Mouse (Mus musculus) kidney, postnatal 10 days (tissue): Measurements from ENCODE around the gene Ntf3.

Experiments
- DNase-seq: peaks from one replicate; pipeline ENCODE4 v3.0.0; 2021; ENCODE audit warnings: mixed read lengths

Ntf3 gene

DNA sequence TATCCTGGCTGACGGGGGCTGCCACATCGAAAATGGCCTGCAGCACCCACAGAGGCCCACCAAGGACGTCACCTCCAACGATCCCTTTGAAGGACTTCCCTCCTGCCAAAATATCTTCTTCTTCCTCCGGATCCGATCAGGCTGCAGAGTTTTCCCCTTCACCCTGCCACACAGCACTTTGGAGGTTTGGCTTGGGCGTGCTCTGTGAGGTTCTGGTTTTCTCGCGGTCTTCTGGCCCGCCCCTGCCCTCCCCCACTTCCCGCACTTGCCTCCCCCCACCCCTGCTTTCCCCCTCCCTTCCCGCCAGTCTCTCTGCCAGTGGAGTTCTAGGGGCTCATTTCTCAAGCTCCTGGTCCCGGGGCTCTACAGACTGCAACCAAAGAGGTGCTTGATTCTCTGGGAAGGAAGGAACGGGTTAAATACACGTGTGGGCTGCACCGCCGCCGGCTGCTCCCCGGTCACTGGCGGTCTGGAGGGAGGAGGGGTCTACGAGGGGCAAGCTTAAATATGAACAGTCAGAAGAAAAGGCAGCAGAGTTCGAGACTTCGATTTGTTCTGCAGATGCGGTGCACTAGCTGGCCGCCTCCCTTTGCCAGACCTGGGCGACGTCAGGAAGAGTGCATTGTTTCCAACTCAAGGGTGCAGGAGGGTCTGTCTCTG lies at the start of gene Ntf3:
Gene Ntf3, minus strand, starts transcription at position 363 of the 660 bp plus-strand sequence.
- DNase-seq: peak; percentile 42

DNA sequence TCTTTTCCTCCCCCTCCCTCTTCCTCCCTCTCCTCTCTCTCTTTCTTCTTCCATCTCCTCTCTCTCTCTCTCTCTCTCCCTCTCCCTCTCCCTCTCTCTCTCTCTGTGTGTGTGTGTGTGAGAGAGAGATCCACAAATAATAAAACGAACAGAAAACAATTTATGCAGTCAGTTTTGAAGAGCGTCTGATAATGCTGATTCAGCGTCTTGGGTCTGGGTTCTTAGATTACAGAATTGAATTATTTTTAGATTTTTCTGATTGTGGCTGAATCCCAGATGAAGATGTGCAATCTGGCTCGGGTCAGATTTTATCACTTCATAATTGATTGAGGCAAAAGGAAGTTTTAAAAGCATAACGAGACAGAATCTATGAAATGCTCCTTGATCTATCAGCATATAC lies 46.6 kb upstream of the Ntf3 start:
- no peak for DNase-seq

DNA sequence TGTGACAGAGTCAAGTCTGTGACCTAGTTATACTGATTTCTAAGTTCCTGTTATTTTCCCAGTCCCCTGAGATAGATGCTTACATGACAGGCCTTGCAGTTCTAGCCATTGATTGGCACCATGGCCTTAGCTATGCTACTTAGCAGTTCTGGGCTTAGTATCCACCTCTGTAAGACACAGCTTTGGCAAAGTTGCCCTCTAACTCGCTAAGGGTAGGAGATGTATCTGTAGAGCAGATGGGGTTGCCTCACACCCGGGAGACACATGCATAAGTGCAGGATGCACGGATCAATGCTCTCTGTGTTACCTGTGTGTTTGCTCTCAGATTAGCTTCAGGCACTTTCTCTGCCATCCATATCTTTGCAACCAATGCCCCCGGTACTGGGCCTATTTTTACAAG lies 36.7 kb upstream of the Ntf3 start:
- no peak for DNase-seq

DNA sequence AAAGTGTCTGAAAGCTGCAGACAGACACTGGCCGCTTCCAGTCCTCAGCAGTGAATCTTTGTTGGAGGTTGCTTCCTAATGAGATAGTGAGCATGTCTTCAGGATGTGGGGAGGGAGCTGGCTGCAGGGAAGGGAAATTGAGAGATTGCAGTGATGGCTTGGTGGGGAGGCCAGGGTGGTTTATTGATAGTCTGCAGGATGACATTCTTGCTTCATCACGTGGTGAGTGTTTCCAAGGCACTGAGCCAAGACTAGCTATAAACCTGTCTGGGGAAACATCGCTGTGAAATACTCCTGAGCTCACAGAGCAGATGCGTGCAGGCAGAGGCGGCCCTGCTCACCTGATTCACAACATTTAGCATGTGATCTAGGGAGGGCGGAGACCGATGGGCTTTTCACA lies 36.2 kb upstream of the Ntf3 start:
- peak; percentile 40 for DNase-seq

DNA sequence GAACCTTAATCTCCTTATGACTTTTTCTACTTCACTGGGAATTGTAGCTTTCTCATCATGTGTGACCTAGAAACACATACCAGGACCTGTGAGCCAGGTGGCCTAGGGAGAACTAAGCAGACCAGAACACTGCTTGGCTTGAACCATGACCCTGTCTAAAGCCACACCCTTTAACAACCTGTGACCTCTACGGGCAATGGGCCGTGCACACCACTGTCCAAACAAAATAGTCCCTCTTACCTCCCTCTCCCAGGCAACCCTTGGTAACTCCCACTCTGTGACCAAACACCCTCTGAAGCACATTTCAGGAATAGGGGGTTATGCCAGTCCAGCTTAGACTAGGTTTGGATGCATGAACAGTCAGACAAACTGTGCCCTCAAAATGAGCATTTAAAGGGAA lies 35.0 kb upstream of the Ntf3 start:
- DNase-seq: peak; percentile 23

DNA sequence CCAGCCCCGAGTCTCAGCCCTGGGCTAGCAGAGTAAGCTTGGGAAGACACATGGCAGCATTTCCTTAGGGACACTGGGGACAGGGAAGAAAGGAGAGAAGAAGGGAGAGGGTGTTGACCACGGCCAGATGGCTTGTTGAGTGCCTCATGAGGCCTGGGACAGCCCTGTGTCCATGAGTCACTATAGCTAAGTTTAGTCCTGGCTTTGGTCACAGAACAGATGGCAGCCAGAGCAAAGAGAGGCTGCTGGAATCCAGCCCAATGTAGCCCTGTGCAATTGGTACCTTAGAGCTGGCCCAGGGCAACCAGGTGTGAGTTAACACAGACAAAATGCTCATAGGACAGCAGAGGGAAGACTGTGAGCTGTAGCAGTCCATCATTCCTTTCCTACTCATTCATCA lies 33.2 kb upstream of the Ntf3 start:
- no peak for DNase-seq

DNA sequence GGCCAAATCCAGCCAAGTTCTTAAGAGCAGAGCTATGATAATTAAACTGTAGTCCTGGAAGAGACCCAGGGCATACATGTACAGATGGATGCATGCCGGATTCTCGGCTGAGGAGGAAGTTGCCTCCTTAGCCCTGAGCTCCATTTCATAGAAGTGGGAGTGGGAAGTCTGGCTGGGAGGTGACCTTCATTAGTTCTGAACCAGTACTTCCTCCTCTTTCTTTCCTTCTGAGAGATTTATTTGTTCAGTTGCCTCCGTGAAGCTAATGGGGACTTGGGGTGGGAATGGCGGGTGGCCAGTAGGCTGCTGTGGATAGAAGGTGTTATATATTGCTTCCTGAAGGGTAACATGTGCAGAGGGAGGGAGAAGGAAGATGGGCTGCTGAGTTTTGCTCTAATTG lies 28.1 kb upstream of the Ntf3 start:
- DNase-seq: peak; percentile 25

DNA sequence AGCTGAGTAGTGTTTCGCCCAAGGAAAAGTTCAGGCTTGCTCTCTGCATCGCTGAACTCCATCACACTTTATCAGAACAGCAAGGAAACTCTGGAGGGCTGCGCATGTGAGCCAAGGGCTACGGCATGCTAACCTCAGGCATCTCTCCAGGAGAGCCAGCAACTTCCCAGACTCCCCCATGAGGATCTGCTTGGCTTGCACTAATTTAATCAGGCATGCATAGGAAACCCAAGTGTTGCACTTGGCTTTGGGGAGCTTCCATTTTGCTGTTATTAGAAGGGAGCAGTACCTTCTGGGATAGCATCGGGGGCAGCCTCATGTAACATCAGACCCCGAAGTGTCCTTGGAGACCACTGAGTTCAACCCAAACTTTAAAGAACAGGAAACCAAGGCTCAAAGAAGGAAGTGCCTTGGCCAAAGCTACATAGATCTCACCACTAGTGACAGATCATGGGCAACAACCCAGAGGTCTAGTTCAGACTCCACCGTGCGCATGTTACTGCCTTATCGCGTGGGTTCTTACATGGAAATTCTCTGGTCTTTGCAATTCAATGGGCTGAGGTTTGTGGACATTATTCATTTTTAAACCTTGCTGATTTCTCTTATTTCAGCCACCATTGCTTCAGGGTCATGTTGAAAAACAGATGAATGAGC lies 23.6 kb upstream of the Ntf3 start:
- peak; percentile 61 for DNase-seq

DNA sequence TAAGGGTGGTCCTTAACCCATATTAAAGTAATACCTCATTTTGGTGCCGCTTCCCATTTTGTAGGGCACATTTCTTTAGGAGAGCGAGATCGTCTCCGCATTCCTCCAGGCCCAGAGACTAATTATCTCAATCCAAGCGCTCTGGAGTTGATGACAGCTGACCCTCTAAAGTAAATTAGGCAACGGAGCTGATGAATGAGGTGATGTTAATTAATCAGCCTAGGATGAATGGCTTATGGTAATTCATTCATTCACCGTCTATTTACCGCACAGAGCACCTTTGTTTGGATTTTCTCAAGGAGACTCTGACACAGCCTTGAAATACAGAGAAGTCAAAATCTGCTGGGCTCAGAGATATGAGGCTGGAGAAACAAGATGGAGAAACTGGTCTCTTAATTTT lies 20.7 kb upstream of the Ntf3 start:
- DNase-seq: no peak

DNA sequence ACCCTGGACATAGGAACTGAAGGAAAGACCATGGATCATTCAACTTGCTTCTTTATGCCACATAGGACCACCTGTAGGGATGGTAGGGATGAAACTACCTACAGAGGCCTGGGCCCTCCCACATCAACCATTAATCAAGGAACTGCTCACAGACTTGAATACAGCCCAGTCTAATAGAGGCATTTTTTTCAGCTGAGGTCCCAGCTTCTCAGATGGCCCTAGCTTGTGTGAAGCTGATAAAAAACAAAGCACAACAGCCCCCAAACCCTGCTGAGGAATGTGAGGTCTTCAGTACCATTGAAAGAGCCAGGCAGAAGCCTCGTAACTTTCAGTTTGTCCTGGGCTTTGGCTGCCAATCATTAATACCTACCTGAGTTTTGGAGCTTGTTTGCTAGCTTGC lies 19.4 kb upstream of the Ntf3 start:
- no peak for DNase-seq

DNA sequence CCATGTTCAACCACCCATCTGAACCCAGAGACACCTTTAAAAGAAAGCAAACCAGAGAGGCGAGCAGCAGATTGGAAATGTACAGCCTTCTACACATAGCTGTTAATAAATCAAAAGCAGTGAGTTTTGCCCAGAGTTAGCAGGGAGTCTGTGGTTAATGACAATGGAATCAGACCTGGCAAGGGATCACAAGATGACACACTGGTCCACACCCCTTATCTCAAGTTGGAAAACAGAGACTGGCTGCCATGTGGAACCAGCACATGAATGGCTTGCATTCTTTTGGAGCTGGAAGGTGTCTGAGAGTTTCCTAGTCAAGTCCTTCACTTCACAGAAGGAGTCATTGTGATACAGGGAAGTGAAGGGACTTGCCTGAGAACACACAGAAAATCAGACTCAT lies 5.4 kb upstream of the Ntf3 start:
- DNase-seq: no peak

DNA sequence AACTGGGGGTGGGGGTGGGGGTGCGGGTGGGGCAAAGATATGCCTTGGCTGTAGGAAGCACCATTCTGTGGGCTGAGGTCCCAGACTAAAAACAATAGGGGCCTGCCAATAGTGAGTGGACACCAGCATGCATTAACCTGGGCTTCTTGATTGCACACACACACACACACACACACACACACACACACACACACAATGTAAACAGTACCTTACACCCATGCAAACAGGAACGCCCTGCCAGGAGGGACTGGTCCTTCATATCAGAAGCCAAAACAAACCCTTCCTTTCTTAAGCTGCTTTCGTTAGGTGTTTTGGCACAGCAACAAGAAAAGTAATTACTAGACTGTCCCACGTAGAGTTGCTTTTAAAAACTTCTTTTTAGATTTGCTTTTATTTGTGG lies 4.1 kb upstream of the Ntf3 start:
- no peak for DNase-seq

DNA sequence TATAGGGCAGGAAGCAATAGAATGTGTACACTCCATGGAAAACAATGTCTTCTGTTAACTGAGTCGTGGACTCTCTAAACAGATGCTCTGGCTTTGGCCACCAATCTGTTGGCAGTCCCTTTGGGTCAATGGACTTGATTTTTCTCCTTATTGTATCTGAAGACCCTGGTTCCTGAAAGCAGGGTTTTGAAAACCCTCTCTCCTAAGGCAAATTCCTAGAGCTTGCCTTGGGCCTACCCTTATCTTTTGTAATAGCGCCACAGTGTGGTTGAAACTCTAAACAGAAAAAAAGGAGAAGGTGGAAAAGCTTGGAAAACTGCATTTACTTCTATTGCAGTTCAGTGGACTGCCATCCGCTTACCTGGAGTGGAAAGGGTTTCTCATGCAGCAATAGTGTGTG lies 1.0 kb upstream of the Ntf3 start:
- DNase-seq: peak; percentile 51

DNA sequence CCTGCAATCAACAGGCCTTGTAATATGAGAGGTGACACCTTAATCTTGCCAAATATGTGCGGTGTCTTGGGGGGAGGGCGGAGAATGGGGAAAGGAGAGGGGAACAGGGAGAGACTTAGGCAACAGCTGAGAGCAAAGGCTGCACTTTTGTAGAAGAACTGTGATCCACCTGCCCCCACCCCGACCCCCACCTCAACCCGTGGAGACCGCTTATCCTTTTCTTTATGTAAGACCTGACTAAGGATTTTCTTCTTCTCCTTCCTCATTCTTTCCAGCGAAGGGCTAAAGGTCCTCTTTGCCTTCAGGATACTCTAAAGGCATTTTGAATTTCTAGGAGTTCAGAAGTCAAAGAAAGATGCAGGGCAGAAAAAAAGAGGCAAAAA lies 489 bp upstream of the Ntf3 start:
- DNase-seq: no peak

DNA sequence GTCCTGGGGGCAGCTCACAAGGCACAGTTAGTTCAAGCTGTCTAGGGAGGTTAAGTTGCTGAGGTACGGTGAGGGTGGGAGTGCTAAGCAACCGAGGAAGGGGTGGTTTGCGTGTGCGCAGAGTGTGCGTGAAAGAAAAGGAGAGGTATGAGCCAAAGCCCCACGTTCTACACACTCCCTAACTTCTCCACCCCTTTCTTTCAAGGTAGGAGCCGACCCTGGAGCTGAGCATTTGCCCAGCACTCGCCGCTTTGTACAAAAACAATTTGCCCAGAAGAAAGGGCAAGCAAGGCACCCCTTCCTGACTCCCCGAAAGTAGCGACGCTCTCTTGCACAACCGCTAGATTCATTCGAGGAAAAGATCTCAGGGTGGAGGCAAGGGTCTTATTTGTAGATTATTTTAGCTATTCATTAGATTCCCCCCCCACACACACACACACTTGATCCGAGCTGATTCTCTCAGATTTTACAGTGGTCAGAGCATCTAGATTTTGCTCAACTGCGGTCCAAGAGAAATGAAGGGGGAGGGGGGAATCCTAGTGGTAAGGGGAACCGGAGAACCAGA lies 1.0 kb downstream of the Ntf3 start:
- no peak for DNase-seq

DNA sequence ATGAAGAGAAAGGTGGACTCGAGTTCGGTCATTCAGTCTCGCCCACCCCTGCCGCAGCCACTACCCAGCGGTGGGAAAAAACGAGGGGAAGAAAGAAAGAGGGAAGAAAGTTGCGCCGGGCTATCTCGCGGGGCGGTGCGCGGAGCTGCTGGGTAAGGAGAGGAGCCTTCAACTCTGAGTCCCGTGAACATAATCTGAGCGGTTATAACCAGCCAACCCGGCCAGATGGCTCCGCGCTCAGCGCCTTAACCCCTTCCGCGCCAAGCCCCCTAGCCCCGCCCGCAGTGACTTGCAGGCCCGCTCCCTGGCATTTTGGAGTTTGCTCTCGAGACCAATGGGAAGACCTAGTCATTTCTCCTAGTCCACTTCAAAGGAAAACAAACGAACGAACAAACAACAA lies 1.9 kb downstream of the Ntf3 start:
- peak; percentile 76 for DNase-seq

DNA sequence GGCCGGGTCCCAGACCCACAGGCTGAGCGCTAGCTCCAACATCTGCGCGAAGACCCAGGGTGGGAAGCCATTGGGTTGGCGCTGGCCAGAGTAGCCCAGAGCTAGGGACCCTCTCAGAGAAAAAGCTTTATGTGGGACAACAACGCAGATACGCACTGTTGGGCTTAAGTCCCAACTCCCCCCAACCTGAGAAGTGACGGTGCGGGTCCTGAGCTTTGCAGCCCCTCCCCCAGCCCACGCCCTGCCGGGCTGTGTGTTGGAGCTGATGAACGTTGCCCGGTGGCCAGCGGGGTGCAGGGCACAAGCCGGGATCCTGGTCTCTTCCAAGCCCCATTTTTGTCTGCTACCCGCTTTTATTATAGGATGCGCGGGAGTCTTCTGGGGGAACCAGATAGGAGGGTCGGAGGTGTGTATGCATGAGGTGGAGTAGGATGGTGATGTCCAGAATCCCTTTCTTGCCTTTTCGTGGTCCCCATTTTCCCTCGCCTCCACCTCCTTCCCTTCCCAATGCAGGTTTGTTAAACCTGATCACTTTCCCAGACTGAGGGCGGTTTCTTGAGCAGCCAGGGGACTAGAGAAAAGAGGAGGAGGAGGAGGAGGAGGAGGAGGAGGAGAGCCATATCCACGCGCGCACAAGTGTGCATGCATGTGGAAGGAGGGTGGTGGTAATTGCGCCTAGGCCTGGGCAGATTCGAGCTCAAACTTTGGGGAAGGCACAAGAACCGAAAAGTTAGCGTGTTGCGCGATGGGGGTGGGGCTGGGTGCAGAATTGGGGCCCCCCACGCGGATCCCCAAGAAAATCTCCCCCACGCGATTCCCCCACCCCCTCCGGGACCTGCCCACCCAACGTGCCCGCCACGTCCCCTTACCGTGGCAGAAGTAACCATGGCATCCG lies 2.6 kb downstream of the Ntf3 start:
- peak; percentile 57 for DNase-seq

DNA sequence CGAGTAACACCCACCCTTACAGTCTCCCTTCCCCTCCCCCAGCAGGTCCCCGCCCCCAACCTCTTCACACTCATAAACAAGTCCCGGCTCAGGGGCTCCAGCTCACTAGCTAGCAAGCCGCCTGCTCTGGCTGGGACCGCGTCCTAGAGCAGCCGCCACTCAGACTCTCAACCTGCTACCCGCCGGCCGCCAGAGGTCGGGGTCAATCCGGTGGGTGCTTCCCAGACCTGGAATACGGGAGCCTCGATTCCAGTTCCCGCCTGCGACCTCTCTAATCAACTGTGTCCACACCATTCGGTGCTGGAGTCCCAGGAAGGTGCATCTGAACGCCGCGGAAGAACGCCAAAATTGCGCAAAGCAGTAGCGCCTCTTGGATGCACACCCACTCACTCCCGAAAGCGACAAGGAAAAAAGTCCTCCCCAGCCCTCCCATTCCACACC lies 3.5 kb downstream of the Ntf3 start:
- DNase-seq: peak; percentile 80

DNA sequence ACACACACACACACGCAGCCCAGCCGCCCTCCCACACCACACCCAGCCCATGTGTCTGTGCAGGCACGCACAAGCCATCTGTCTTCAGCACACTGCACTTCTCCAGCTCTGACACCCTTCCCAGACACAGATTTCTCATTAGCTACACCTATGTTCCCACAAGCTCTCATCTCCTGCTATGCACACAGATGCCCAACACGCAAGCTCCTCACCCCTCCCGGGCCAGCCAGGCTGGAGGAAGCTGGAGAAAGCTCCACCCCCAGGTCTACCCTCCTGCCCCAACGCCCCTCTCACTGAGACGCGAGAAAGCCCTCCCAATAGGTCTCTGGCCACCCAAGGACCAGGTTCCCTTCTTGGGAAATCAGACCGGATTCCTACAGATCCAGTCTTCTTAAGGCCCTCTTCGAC lies 4.4 kb downstream of the Ntf3 start:
- DNase-seq: peak; percentile 63

DNA sequence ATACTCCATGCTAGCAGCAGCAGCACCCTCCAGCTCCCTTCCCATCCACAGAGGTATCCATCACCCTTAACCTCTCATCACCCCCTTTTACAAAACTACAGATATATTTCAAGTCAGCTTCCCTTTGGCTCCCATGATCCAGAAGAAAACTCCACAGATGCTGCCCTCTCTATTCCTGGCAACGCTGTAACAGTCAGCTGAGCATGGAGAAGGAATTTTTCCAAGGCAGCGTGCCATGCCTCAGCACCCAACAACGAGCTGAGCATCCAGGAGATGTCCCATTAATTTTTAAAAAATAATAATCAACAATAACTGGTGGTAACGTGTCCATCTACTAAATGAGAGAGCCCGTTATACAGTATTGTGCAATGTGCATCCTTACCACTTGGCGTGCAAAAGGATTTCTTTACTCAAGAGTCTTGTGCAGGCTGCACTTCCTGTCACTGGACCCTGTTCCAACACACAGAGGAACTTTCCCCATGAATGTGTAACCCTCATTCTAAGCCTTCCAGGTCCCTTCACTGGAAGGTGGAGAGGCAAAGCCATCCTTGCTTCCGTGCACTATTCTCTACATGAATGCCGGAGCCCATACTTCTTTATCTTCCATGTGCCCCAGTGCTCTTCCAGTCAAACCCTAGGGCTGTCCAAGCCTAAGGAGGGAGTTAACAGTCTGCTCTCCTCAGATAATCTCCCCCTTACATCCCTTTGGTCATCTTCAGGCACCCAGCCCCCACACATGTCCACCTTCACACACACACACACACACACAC lies 5.0 kb downstream of the Ntf3 start:
- peak; percentile 22 for DNase-seq

DNA sequence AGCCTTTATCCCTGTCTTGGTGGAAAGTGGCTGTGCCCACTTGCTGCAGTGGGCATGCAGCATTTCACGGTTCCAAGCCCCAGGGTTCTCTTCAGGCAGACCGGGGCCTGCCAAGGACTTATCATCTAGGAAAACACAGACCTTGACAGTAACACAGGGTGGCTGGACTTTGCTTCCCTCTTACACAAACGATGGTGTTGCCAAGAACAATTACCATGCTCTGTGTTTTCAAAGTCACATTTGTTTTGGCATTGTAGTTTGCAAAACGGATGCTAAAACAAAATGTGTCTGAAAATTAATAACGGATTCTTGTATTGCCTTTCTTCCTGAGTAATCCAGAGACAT lies 6.7 kb downstream of the Ntf3 start:
- DNase-seq: no peak

DNA sequence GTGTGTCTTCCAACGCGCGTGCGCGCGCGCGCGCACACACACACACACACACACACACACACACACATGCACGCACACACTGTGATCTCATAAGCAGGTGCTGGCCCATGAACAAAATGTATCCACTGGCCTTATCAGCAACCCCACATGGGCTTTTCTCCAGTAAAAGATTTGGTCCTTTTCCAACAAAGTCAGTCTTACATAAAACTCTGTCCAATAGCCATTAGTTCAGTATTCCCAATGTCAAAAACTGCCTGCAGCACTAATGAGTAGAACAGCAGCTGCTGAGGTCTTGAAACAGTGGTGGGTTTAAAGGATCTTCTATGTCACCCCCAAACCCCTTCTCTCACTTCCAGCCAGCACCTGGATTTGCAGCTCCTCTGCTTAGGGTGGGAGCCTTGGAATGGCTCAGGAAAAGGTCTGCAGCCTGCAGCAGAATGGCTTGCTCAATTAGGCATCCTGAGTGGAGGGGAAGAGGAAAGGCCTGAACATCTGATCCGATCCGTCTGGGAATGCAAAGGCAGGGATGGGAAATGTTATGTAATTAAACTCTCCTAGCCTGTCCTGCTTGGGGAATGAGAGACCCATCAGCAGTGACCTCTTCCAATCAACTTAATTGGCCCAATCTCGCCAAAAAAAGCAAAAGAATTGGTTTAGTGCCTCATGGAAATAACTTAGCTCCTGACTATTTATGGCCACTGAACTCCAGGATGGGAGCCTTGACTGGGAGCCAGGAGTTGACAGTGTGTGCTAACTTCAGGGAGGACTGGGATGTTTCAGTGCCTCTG lies 7.2 kb downstream of the Ntf3 start:
- DNase-seq: peak; percentile 75
